Mouse (Mus musculus) neural tube, embryonic 11.5 days (tissue): Measurements from ENCODE around the gene Kctd21. TPM values are rescaled to one million over a fixed set of nuclear protein-coding genes. Genes with fewer than 3 reads are reported as not detected.

Source experiments
- ATAC-seq: fragments of 200-750 bp; cut with Nextera tagmentation; 2 replicates; pipeline ENCODE4 v1.8.0; 2017; ENCODE audit warnings: moderate number of reproducible peaks, mild to moderate bottlenecking, moderate TSS enrichment, moderate library complexity; ENCODE audit not compliant: insufficient read depth, low FRiP score, low TSS enrichment
- DNase-seq: peaks from one replicate; pipeline ENCODE4 v3.0.0-alpha.2; 2015; ENCODE audit warnings: low spot score
- H3K27ac ChIP-seq: fragments of 300-500 bp; sonication (generic); 2 replicates; pipeline ENCODE4 v1.5.1; 2014; ENCODE audit warnings: low read depth, mild to moderate bottlenecking, low read length
- H3K27me3 ChIP-seq: fragments of 300-500 bp; sonication (generic); 2 replicates; pipeline ENCODE4 v1.6.1; 2014; ENCODE audit warnings: mild to moderate bottlenecking, low read length, mixed read lengths; ENCODE audit not compliant: control insufficient read depth, insufficient read depth
- H3K36me3 ChIP-seq: fragments of 300-500 bp; sonication (generic); 2 replicates; pipeline ENCODE4 v1.6.1; 2014; ENCODE audit warnings: mild to moderate bottlenecking, low read length, moderate library complexity, mixed read lengths; ENCODE audit not compliant: control insufficient read depth, insufficient read depth
- H3K4me1 ChIP-seq: fragments of 300-500 bp; sonication (generic); 2 replicates; pipeline ENCODE4 v1.6.1; 2014; ENCODE audit warnings: low read length, mixed read lengths; ENCODE audit not compliant: control insufficient read depth, insufficient read depth
- H3K4me2 ChIP-seq: fragments of 300-500 bp; sonication (generic); 2 replicates; pipeline ENCODE4 v1.6.1; 2014; ENCODE audit warnings: low read depth, mild to moderate bottlenecking, moderate library complexity
- H3K4me3 ChIP-seq: fragments of 300-500 bp; sonication (generic); 2 replicates; pipeline ENCODE4 v1.5.1; 2014; ENCODE audit warnings: low read depth, low read length
- H3K9ac ChIP-seq: fragments of 300-500 bp; sonication (generic); 2 replicates; pipeline ENCODE4 v1.6.1; 2014; ENCODE audit warnings: mild to moderate bottlenecking, low read length
- H3K9me3 ChIP-seq: fragments of 300-500 bp; sonication (generic); 2 replicates; pipeline ENCODE4 v1.6.1; 2016; ENCODE audit warnings: low read length; ENCODE audit not compliant: control insufficient read depth
- WGBS: fragments of 180-500 bp; shearing (Covaris S2); extraction: QIAGEN DNeasy Blood & Tissue Kit; methylation state at CpG from one replicate; pipeline ENCODE4 v1.1.7; 2014; 5-methylcytosine and 5-hydroxymethylcytosine counted together
- polyA plus RNA-seq: library from polyadenylated mRNA; unstranded; fragments of >200 nt; fragmentation: Nextera tagmentation; extraction: Ambion mirVana; gene quantifications from 2 replicates; pipeline ENCODE4 v1.2.1, GENCODE M21; 2014

The Kctd21 gene
- polyA plus RNA-seq, 1 experiment from 2014 or later: 6.1 TPM

DNA sequence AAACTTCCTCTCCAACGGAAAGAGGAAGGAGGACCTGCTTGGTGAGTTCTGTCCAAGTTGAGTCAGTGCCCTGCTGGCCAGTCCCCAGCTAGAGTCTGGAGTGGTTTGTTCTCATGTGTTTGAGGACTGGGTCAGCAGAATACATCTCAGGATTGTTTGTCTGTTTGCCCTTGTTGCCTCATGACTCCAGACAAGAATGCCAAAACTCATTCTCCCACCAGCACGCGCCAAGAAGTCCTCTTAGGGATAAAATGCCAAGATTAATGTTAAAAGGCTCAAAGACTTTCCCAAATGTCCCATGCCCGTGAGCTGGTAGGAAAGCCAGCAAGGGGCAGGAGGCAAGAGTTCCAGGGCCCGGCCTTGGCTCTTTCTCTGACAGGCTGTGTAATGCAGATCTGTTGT lies 24.7 kb downstream of the Kctd21 start:
- H3K27me3 ChIP-seq: no peaks in the 10 kb centered on the region
- no peak for DNase-seq
- H3K4me2 ChIP-seq: no peak overlapping the region
- ATAC-seq: no peak
- no peaks in the 10 kb centered on the region for H3K36me3 ChIP-seq
- no peak overlapping the region for H3K9ac ChIP-seq
- H3K27ac ChIP-seq: no peak overlapping the region
- no peaks in the 10 kb centered on the region for H3K4me1 ChIP-seq
- no peaks in the 10 kb centered on the region for H3K9me3 ChIP-seq
- 85% methylated on average over 5 of the region's 5 CpGs for WGBS
- no peak overlapping the region for H3K4me3 ChIP-seq

- DNase-seq (no peak), ATAC-seq (no peak)
- Histone ChIP-seq H3K4me2 (no peak overlapping the region), H3K9ac (no peak overlapping the region), H3K9me3 (no peaks in the 10 kb centered on the region), H3K4me1 (no peaks in the 10 kb centered on the region), H3K27ac (no peak overlapping the region), H3K27me3 (no peaks in the 10 kb centered on the region), H3K4me3 (no peak overlapping the region), H3K36me3 (no peaks in the 10 kb centered on the region)
- WGBS: 74% methylated on average over 3 of the region's 3 CpGs
Measured at GRCm38 (mm10) chr7:97357840-97358239, 25.7 kb downstream of the Kctd21 start.

GRCm38 (mm10) chr7:97358347-97358746 lies 26.2 kb downstream of the Kctd21 start:
- H3K9ac ChIP-seq: no peak overlapping the region
- H3K4me3 ChIP-seq: no peak overlapping the region
- 89% methylated on average over 4 of the region's 4 CpGs for WGBS
- no peaks in the 10 kb centered on the region for H3K27me3 ChIP-seq
- H3K4me1 ChIP-seq: no peaks in the 10 kb centered on the region
- ATAC-seq (no peak), DNase-seq (no peak)
- H3K4me2 ChIP-seq: no peak overlapping the region
- H3K27ac ChIP-seq: no peak overlapping the region
- H3K9me3 ChIP-seq: no peaks in the 10 kb centered on the region
- H3K36me3 ChIP-seq: no peaks in the 10 kb centered on the region

- 65% methylated on average over 5 of the region's 5 CpGs for WGBS
- Histone ChIP-seq H3K36me3 (no peaks in the 10 kb centered on the region), H3K27me3 (no peaks in the 10 kb centered on the region), H3K9me3 (no peaks in the 10 kb centered on the region), H3K27ac (no peak overlapping the region), H3K4me3 (no peak overlapping the region), H3K9ac (no peak overlapping the region), H3K4me2 (no peak overlapping the region), H3K4me1 (no peaks in the 10 kb centered on the region)
- DNase-seq (no peak), ATAC-seq (no peak)
Measured at GRCm38 (mm10) chr7:97360166-97360565, 28.0 kb downstream of the Kctd21 start.

GRCm38 (mm10) chr7:97360955-97361354 lies 28.8 kb downstream of the Kctd21 start:
- DNase-seq (no peak), ATAC-seq (no peak)
- Histone ChIP-seq H3K9me3 (no peaks in the 10 kb centered on the region), H3K36me3 (no peaks in the 10 kb centered on the region), H3K4me3 (no peak overlapping the region), H3K4me1 (no peaks in the 10 kb centered on the region), H3K27ac (no peak overlapping the region), H3K4me2 (no peak overlapping the region), H3K9ac (no peak overlapping the region), H3K27me3 (no peaks in the 10 kb centered on the region)
- 58% methylated on average over 3 of the region's 3 CpGs for WGBS

DNA sequence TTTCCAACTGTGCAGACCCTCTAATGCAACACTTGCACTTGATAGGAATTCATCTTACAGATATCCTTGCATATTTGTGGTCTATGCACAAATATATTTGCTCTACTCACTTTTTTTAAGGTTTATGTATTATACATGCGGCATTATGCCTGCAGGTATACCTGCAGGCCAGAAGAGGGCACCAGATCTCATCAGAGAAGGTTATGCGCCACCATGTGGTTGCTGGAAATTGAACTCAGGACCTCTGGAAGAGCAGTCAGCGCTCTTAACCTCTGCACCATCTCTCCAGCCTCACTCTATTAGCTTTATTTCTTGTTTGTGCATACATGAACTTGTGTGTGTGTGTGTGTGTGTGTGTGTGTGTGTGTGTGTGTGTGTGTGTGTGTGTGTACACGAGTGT lies 29.3 kb downstream of the Kctd21 start:
- Histone ChIP-seq H3K4me1 (no peaks in the 10 kb centered on the region), H3K9me3 (no peaks in the 10 kb centered on the region), H3K4me3 (no peak overlapping the region), H3K9ac (no peak overlapping the region), H3K27me3 (no peaks in the 10 kb centered on the region), H3K4me2 (no peak overlapping the region), H3K27ac (no peak overlapping the region), H3K36me3 (no peaks in the 10 kb centered on the region)
- no peak for ATAC-seq
- DNase-seq: peak; percentile 32
- whole genome bisulfite sequencing: 23% methylated on average over 4 of the region's 4 CpGs

DNA sequence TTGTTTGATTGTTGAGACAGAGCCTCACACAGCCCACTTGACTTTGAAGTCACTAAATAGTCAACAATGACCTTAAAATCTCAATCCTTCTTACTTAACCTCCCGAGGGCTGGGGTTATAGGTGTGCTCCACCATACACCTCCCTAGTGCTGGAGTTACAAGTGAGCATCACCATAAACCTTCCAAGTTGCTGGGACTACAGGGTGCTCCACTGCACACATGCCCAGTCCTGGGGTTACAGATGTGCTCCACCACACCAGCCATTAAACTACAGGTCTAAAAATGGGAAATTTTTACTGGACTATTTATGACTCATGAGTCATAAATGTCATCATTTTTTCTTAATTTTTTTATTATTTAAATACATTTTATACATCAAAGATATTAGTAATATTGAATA lies 33.8 kb downstream of the Kctd21 start:
- Histone ChIP-seq H3K4me1 (peaks cover 3% of the 10 kb centered on the region), H3K9ac (no peak overlapping the region), H3K27me3 (no peaks in the 10 kb centered on the region), H3K9me3 (no peaks in the 10 kb centered on the region), H3K4me2 (no peak overlapping the region), H3K27ac (no peak overlapping the region), H3K36me3 (no peaks in the 10 kb centered on the region), H3K4me3 (no peak overlapping the region)
- WGBS: 79% methylated on average over 1 of the region's 1 CpGs
- ATAC-seq (peak; percentile 35; the same call in 1 of the 2 replicates), DNase-seq (no peak)

GRCm38 (mm10) chr7:97375101-97375500 lies 43.0 kb downstream of the Kctd21 start:
- 93% methylated on average over 9 of the region's 9 CpGs for WGBS
- Histone ChIP-seq H3K4me1 (peaks cover 10% of the 10 kb centered on the region), H3K4me3 (no peak overlapping the region), H3K9ac (no peak overlapping the region), H3K27me3 (no peaks in the 10 kb centered on the region), H3K9me3 (no peaks in the 10 kb centered on the region), H3K36me3 (peaks cover 6% of the 10 kb centered on the region), H3K27ac (no peak overlapping the region), H3K4me2 (no peak overlapping the region)
- ATAC-seq (no peak), DNase-seq (no peak)

- no peak overlapping the region for H3K9ac ChIP-seq
- DNase-seq (no peak), ATAC-seq (no peak)
- no peak overlapping the region for H3K27ac ChIP-seq
- H3K9me3 ChIP-seq: no peaks in the 10 kb centered on the region
- H3K4me2 ChIP-seq: no peak overlapping the region
- H3K4me1 ChIP-seq: peaks cover 7% of the 10 kb centered on the region
- 76% methylated on average over 2 of the region's 2 CpGs for WGBS
- no peak overlapping the region for H3K4me3 ChIP-seq
- H3K36me3 ChIP-seq: peaks cover 6% of the 10 kb centered on the region
- H3K27me3 ChIP-seq: no peaks in the 10 kb centered on the region
Measured at GRCm38 (mm10) chr7:97375906-97376305, 43.8 kb downstream of the Kctd21 start.
